Mouse (Mus musculus) frontal cortex, postnatal 36 days (tissue): ENCODE results near the gene Sh3kbp1.
"Not testable (repeated sequence)": the region's sequence is repeated elsewhere in the genome, so short reads cannot be mapped to it uniquely, and the experiment has no call there.

Experiments
- DNase-seq, 2 experiments: peaks; one replicate each; pipeline ENCODE4 v3.0.0; 2022; ENCODE audit warnings: low spot score in 2 of 2

Gene Sh3kbp1

GRCm38 (mm10) chrX:159626907-159627587, at the start of gene Sh3kbp1:
Sh3kbp1 (plus strand) TSS chrX:159627272.
- peak; percentile 38 to 41 for DNase-seq

GRCm38 (mm10) chrX:159584738-159585137, 42.3 kb upstream of the Sh3kbp1 start:
- not testable (repeated sequence) for DNase-seq

GRCm38 (mm10) chrX:159591633-159592032, 35.4 kb upstream of the Sh3kbp1 start:
- no peak for DNase-seq

GRCm38 (mm10) chrX:159597502-159597901, 29.6 kb upstream of the Sh3kbp1 start:
- DNase-seq = no peak

- DNase-seq = no peak
These were observed 22.2 kb upstream of the Sh3kbp1 start for GRCm38 (mm10) chrX:159604832-159605231.

- DNase-seq = no peak
These were observed 20.1 kb upstream of the Sh3kbp1 start for GRCm38 (mm10) chrX:159606936-159607335.

GRCm38 (mm10) chrX:159626208-159626906, 715 bp upstream of the Sh3kbp1 start:
- DNase-seq = peak in 1 of 2 experiments; percentile 39

- DNase-seq = peak in 1 of 2 experiments; percentile 6
These were observed 805 bp downstream of the Sh3kbp1 start for GRCm38 (mm10) chrX:159627588-159628566.

GRCm38 (mm10) chrX:159628629-159629028, 1.6 kb downstream of the Sh3kbp1 start:
- no peak for DNase-seq

GRCm38 (mm10) chrX:159629203-159629602, 2.1 kb downstream of the Sh3kbp1 start:
- DNase-seq = no peak

GRCm38 (mm10) chrX:159638500-159639227, 11.6 kb downstream of the Sh3kbp1 start:
- no peak for DNase-seq

- DNase-seq = no peak
These were observed 12.9 kb downstream of the Sh3kbp1 start for GRCm38 (mm10) chrX:159639991-159640390.

GRCm38 (mm10) chrX:159645314-159645713, 18.2 kb downstream of the Sh3kbp1 start:
- no peak for DNase-seq

- no peak for DNase-seq
These were observed 20.5 kb downstream of the Sh3kbp1 start for GRCm38 (mm10) chrX:159647564-159647963.

- no peak for DNase-seq
These were observed 21.5 kb downstream of the Sh3kbp1 start for GRCm38 (mm10) chrX:159648598-159648997.

- DNase-seq = no peak
These were observed 23.1 kb downstream of the Sh3kbp1 start for GRCm38 (mm10) chrX:159650130-159650678.

- no peak for DNase-seq
These were observed 23.7 kb downstream of the Sh3kbp1 start for GRCm38 (mm10) chrX:159650727-159651126.

- no peak for DNase-seq
These were observed 44.3 kb downstream of the Sh3kbp1 start for GRCm38 (mm10) chrX:159671388-159671787.

GRCm38 (mm10) chrX:159672466-159672865, 45.4 kb downstream of the Sh3kbp1 start:
- DNase-seq = no peak

GRCm38 (mm10) chrX:159676242-159676641, 49.2 kb downstream of the Sh3kbp1 start:
- no peak for DNase-seq
